Mouse (Mus musculus) cerebellum, adult 2 months (tissue): ENCODE results near the gene Klhdc1. TPM values are rescaled to one million over a fixed set of nuclear protein-coding genes. Genes with fewer than 3 reads are reported as not detected.

Experiments
- DNase-seq, 2 experiments: peaks; one replicate each; pipeline ENCODE4 v3.0.0; 2021
- H3K27ac ChIP-seq: fragments of 200-500 bp; 2 replicates; pipeline ENCODE4 v1.5.1; 2012; ENCODE audit warnings: low read length, control low read depth, inconsistent platforms; ENCODE audit not compliant: insufficient read depth
- H3K27me3 ChIP-seq: fragments of 200-500 bp; 2 replicates; pipeline ENCODE4 v1.6.1; 2012; ENCODE audit warnings: inconsistent platforms, mild to moderate bottlenecking, low read length, moderate library complexity; ENCODE audit not compliant: control insufficient read depth, insufficient read depth
- H3K4me1 ChIP-seq: fragments of 200-500 bp; 2 replicates; pipeline ENCODE4 v1.6.1; 2011; ENCODE audit warnings: low read length; ENCODE audit not compliant: control insufficient read depth, insufficient read depth
- H3K4me3 ChIP-seq: fragments of 200-500 bp; replicated peaks from 2 replicates; pipeline ENCODE3; 2011; ENCODE audit warnings: mild to moderate bottlenecking, low read depth, low read length, control low read depth; ENCODE audit not compliant: insufficient read depth
- CTCF ChIP-seq: fragments of 200-500 bp; IDR thresholded peaks from 2 replicates; pipeline ENCODE4 v1.5.1; 2011; ENCODE audit warnings: low read depth, mild to moderate bottlenecking, control low read depth, low read length, moderate library complexity, borderline replicate concordance; ENCODE audit not compliant: insufficient read depth
- POLR2A ChIP-seq: fragments of 200-500 bp; IDR thresholded peaks from 2 replicates; pipeline ENCODE4 v1.6.1; 2011; ENCODE audit warnings: low read length, control low read depth, borderline replicate concordance; ENCODE audit not compliant: insufficient read depth
- WGBS: fragments of 180-500 bp; shearing (Covaris S2); methylation state at CpG from one replicate; pipeline ENCODE4 v1.1.7; 2018; 5-methylcytosine and 5-hydroxymethylcytosine counted together
- polyA plus RNA-seq: library from polyadenylated mRNA; depleted of rRNA; stranded (reverse); fragments of >200 nt; gene quantifications from 2 replicates; pipeline ENCODE4 v1.2.3, GENCODE M21; 2012

Gene Klhdc1
- polyA plus RNA-seq, 1 experiment: 10.2 TPM

DNA sequence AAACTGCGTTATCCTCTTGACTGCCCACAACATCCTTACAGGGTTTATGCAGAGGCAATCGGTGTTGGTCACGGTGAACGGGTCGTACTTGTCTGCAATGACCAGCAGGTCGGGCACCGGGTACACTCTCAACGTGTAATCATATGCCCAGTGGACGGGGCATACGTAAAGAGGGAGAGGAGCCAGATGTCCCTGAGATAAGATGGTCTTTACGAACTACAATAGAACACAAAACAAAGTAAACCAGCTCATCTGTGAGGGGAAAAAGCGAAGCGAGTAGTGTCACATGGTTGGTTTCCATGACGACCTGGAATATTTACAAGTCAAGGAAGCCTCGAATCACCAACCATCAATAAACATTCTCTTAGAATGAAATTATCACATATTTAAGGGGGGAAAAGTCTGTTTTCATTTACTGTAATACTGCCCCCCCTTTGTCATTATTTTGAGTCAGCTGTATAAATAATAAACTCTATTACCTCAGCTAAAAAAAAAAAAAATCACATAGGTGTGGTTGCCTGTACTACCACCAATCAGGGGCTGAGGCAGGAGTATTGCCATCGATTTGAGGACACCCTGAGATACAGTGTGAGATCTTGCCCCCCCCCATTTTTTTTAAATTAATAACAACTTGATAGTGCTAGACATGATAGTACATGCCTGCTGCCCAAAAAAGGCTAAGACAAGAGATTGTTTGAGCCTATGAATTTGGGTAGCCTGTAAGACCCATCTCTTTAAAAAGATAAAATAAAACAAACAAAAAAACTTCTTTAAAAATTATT, 36.7 kb upstream of the Klhdc1 start, which contains the start of gene Gm49384:
Gene Gm49384, minus strand, starts transcription at position 216 of the 782 bp plus-strand sequence.
- Histone ChIP-seq H3K27ac (no peak within 1 kb of the TSS), H3K27me3 (no peaks in the 10 kb centered on the region), H3K4me1 (no peaks in the 10 kb centered on the region), H3K4me3 (no peak within 1 kb of the TSS)
- TF ChIP-seq POLR2A: no peak
- no peak for TF ChIP-seq CTCF
- DNase-seq: no peak
- WGBS: 75% methylated on average over 16 of the region's 16 CpGs

DNA sequence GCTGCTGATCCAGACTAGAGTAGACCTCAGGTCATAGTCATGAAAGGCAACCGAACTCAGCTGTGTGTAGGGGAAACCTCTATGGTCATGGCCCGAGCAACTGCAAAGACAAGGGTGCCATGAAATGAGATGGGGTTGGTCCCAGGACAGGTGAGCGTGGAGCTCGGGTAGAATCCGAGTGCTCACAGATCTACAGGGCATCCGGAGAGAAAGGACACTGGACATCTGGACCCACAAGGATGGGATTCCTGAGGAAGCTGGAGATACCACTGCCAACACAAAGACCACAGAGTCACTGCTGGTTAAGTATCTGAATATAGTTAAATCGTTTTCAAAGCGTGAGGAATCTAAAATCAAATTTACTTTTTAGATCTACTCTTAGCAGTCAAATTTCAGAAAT, 33.6 kb upstream of the Klhdc1 start:
- DNase-seq: no peak
- H3K4me1 ChIP-seq: no peaks in the 10 kb centered on the region
- WGBS: 97% methylated on average over 8 of the region's 8 CpGs
- TF ChIP-seq POLR2A (no peak), CTCF (no peak)
- no peak overlapping the region for H3K27ac ChIP-seq
- no peak overlapping the region for H3K4me3 ChIP-seq
- H3K27me3 ChIP-seq: no peaks in the 10 kb centered on the region

DNA sequence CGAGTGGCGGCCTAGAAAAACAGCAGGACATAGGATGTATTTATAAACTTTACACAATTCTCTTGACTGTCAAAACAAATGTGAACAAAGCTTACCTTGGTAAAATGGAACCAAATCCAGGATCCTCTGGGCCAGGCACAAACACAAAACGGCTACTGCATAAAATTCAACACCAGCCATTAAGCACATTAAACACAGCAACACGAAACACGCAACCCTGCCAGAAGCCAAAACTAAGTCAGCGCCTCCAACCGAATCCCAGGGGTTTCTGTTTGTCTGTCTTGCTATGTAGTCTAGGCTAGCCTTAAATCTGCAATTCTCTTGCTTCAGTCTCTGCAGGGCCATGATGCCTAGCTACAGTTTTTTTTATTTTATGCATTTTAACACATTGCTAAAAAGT, 33.0 kb upstream of the Klhdc1 start:
- WGBS: 90% methylated on average over 7 of the region's 7 CpGs
- no peaks in the 10 kb centered on the region for H3K27me3 ChIP-seq
- no peak for DNase-seq
- H3K27ac ChIP-seq: no peak overlapping the region
- no peak for TF ChIP-seq CTCF
- TF ChIP-seq POLR2A: no peak
- no peaks in the 10 kb centered on the region for H3K4me1 ChIP-seq
- no peak overlapping the region for H3K4me3 ChIP-seq

DNA sequence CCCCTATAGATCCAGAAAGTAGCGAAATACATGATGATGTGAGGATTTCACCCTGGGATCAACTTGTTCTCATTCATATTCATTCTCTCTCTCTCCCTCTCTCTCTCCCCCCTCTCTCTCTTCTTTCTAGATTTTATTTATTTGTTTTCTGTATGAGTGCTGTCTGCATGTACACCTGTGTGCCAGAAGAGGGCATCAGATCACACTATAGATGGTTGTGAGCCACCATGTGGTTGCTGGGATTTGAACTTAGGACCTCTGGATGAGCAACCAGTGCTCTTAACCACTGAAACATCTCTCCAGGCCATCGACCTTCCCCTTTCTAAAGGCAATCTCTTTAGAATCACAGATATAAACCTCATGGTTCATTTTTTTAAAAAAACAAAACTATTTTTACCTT, 32.5 kb upstream of the Klhdc1 start:
- no peak for TF ChIP-seq POLR2A
- TF ChIP-seq CTCF: no peak
- H3K4me3 ChIP-seq: no peak overlapping the region
- 93% methylated on average over 2 of the region's 2 CpGs for WGBS
- no peaks in the 10 kb centered on the region for H3K27me3 ChIP-seq
- no peaks in the 10 kb centered on the region for H3K4me1 ChIP-seq
- H3K27ac ChIP-seq: no peak overlapping the region
- no peak for DNase-seq

DNA sequence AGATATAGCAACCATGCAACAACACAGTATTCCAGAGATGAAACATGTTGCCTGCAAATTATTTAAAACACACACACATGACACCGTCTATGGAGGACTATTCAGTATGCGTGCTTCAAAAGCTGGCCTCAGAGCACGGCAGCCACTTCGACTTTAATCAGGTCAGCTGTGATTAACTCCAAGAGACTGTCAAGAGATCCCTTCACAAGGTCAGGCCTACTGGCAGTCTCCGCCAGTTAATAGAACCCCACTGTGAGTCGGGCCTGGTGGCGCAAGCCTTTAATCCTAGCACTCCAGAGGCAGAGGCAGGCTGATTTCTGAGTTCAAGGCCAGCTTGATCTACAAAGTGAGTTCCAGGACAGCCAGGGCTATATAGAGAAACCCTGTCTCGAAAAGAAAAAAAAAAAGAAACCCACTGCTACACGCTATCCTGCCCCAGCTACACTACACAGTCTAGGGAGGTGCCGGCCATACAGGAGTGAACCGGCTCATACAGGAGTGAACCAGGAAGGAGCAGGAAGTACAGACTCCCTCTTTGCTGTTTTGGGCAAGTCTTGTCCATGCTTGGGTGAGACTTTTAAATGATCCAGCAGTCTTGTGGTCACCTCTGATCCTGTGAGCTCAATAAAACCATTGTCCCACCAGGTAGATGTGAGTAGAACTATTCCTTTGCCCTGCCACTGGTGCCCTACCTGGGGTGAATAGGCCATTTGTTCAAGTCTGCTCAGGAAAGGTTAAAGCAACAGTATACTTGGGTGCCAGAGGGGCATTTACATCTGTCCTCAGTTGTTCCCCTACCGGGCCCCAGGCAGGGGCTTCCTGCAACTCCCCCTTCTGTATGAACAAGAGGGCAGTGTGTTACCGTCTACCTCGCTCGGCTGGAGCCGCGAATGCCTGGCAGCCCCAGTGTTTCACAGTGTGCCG, 30.7 kb upstream of the Klhdc1 start:
- no peak overlapping the region for H3K27ac ChIP-seq
- no peak for DNase-seq
- no peak overlapping the region for H3K4me3 ChIP-seq
- TF ChIP-seq POLR2A: no peak
- TF ChIP-seq CTCF: no peak
- H3K4me1 ChIP-seq: no peaks in the 10 kb centered on the region
- no peaks in the 10 kb centered on the region for H3K27me3 ChIP-seq
- WGBS: 82% methylated on average over 18 of the region's 18 CpGs

DNA sequence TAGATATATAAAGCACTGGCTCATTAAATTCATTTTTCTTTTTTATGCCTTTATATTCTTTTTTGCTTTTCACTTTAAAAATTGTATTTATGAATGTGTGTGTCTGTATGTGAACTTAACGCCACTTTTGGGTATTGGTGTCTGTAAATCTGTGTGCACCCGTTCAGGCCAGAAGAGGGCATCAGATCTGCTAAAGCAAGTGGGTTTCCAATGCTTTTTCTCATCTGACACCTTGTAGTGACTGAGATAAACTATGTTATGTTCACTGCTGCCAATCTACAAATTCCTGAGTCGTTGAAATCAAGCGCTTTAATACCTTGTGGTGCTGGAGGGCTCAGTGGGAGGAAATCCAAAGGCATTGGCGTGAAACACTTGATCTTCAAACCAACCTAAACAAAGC, 29.9 kb upstream of the Klhdc1 start:
- TF ChIP-seq CTCF: no peak
- no peak for DNase-seq
- no peaks in the 10 kb centered on the region for H3K27me3 ChIP-seq
- H3K27ac ChIP-seq: no peak overlapping the region
- no peak overlapping the region for H3K4me3 ChIP-seq
- 77% methylated on average over 5 of the region's 5 CpGs for WGBS
- no peaks in the 10 kb centered on the region for H3K4me1 ChIP-seq

DNA sequence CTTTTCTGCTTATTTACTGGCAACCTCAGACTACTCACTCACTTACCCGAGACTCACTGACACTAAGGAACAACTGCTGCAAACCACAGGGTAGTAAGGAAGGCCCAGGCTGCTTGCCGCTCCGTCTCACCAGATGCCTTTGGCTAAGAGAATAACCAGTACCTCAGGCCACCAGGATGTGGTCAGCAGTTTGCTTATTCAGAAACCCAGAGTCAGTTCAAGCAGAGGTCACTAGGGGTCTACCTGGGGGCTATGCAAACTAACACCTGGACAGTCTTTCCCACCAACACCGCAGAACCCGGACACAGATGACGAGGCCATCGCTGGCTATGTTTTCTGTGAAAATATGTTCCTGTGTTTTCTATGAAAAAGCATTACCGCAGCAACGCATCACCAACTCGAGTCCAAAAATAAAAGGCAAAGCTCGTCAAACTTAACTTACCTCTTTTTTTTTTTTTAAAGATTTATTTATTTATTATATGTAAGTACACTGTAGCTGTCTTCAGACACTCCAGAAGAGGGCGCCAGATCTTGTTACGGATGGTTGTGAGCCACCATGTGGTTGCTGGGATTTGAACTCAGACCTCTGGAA, 27.7 kb upstream of the Klhdc1 start:
- TF ChIP-seq CTCF (no peak), POLR2A (no peak)
- Histone ChIP-seq H3K27ac (no peak overlapping the region), H3K4me1 (no peaks in the 10 kb centered on the region), H3K4me3 (no peak overlapping the region), H3K27me3 (no peaks in the 10 kb centered on the region)
- no peak for DNase-seq
- WGBS: 95% methylated on average over 13 of the region's 13 CpGs
